Mouse (Mus musculus): ENCODE results near the gene Cd109.

The Cd109 gene

DNA sequence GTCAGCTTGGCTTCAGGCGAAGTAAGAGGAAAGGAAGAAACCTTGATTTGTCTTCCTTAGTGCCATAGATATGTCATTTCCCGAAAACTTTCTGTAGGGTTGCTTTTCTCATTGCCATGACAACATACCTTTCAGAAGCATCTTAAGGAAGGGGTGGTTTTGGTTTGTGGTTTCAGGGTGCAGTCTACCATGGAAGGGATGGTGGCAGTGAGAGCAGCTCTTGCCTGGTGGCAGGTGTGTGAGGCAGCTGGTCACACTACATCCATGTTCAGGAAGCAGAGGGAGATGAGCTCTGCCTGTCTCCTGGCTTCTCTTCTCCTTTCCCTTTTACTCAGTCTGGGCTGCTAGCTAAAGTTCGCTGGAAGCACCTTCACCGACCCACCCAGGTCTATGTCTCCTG lies 26.0 kb downstream of the Cd109 start:
- DNase-seq (ENCODE audit: low read depth, low spot score), result no peak

DNA sequence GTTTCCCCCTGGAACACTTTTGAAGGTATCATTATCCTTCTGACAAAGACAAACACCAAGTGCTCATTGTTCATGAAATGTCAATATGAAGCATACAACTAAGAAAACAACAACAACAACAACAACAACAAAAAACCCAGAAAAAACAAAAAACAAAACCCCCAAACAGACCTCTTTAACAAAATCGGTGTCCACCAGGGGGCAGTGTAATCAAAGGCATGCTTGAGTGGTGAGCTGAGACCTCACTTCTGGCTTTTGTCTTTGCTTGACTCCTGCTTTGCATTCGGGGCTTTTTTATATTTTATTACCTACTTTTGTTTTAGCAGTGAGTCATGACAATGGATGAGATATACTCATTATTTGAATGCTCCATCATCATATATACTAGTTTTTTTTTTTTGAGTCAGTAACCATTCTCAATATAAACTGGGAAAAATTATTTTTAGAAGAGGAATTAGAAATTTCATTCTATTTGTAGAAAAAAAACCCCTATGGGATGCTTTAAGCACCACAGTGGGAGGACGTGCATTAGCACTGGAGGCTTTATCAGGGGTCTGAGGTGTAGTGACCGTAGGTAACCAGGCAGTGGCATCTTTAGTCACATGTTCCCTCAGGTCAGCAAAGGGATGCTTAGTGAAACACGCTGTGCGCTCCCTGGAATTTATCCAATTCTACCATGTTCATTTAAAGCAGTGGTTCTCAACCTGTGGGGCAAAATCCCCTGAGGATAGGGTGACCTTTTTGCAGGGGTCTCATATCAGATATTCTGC lies 30.8 kb downstream of the Cd109 start:
- no peak for DNase-seq (ENCODE audit: low read depth, low spot score)

DNA sequence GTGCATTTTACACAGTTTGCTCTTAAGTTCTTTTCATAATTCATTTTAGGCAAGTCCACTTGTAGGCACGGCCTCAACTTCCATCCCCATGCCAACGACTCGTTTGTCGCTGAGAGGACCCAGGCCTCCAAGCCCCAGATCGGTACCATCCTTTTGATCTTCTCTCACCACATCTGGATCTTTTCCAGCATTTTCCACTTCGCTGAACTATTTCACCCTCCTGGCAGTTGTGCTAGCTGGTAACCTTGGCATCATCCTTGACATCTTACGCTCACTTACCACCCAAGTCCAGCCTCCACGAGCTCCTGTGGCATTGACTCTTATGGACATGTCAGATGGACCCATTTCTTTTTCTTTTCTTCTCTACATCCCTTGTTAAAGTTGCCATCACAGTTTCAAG lies 33.3 kb downstream of the Cd109 start:
- no peak for DNase-seq (ENCODE audit: low read depth, low spot score)

DNA sequence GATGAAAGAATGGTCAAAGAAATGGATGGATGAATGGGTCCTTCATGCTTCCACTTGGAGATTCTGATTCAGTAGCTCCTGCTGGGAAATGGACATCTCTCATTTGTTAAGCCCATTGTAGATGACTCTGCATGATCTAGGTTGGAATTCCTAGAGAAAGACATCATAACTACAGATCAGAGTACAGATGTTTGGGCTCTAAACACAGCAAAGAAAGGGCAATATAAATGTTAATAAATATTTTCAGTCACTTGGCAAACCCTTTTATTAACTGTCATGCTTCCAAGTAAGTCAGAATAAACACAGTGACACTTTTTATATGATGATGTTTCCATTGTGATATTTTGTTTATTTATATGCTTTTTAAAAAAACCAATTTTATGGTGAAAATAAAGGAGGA lies 34.1 kb downstream of the Cd109 start:
- no peak for DNase-seq (ENCODE audit: low read depth, low spot score)

DNA sequence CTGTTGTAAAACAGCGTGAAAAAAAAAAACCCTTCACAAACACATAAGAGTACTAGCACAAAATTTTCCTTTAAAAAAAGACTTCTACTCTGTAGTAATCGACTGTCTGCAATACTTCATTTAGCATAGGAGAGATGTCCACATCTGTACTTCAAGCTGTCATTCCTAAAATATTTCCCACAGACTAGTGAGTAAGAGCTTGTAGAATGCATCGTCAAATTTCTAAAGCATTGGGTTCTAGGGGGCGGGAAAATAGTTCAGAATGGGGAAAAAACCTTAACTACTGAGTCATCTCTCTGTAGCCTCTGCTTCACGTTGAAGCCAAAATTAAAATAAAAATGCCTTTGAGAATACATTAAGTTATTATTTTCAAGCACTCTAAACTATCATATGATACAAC lies 42.2 kb downstream of the Cd109 start:
- no peak for DNase-seq (ENCODE audit: low read depth, low spot score)

DNA sequence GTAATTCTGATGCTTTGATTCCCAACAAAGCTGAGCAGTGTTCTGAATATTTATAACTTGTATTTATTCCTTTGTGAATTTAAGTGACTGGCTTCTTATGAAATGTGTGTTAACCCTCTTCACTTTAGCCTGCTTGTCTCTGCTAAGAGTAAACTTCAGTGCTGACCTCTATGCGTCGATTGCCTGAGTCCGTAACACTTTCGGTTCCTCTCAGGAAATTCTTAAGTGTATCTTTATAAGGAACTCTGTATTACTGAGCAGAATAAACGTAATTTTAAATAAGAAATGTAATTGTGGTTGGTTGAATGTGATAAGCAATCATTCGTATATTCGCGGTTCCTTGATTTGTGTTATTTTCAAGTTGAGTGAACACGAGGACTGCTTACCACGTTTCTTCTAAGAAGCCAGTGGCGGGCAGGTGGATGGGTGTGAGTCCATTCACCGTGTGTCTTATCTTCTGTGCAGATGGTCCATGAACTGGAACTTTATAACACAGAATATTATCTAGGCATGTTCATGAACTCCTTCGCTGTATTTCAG lies 56.2 kb downstream of the Cd109 start:
- no peak for DNase-seq (ENCODE audit: low read depth, low spot score)

DNA sequence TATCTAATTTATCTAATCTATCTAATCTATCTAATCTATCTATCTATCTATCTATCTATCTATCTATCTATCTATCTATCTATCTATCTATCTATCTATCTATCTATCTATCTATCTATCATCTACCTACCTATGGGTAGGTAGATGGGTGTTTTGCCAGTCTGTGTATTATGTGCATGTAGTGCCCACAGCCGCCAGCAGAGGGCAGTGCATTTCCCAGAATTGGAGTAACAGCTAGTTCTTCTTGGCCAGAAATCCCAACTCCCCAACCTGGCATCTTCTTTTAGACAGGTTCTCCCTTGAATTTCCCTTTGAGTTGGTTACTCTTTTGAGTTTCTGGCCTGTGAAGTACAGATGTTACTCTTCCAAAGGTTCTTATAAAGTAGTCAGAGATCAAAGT lies 85.3 kb downstream of the Cd109 start:
- DNase-seq (ENCODE audit: low read depth, low spot score), result peak; percentile 29

DNA sequence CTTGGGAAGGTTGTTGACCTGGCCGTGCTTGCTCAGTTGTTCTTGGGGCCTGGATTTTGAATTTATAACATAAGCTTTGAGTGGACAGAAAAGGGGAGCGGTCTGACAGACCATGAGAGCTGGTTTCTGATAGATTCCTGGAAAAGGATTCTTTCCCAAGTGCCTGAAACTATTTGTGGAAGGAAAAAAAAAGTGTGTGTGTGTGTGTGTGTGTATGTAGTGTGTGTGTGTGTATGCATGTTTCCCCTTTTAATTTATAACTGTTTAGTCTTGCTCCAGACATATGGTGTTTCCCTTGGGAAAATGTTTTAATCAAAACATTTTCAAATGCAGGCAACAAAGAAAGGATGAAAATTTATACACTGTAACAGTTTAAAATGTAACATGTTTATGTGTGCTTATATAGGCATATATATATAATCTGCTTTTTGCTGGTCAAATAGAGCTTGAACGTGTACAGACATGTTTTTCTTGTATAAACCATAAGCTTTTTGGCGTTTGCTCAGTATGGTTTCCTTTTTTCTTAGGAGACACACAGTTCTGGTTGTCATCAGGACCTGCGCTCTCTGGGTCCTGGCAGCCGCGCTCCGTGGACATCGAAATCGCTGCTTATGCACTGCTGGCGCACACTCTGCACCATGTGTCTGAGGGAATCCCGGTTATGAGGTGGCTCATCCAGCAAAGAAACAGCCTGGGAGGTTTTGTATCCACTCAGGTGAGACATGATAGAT lies 87.3 kb downstream of the Cd109 start:
- DNase-seq (ENCODE audit: low read depth, low spot score), result no peak

DNA sequence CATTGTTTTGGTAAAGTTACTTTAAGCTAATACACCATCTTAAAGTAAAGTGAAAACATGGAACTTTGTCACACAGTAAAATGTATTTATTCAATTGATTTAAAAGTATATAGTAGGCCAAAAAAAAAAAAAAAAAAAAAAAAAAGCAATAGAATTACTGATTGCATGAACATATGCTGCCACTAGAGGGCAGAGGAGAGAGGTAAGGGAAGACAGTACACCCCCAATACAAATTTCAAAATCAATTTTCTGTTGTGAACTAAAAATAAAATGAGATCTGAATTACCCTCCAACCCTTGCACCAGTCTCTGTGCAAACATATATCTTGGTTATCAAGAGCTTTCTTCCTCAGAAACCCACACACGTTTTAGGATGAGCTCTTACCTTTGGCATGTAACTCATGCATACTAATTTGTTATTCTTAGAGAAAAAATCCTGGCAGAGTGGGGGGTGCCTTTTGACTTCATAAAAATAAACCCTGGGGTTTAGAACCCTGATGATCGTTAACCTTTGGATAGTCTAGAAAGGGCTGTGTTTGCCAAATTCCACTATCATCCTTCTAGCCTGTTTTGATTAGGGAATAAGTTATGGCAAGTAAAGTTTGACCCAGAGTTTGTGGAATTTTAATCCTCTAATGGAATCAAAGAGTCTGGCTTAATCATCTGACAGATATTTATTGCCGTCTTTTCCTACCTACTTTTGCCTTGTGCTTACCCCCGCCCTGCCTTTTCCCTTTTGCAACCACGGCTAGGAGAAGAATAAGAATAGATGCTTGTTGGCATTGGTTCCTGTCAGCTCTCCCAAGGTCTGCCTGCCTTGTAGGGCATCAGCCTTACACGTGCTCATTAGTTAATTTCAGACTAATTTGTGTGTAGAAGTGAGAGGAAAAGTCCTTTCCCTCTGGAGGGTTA lies 105.8 kb downstream of the Cd109 start:
- no peak for DNase-seq (ENCODE audit: low read depth, low spot score)

DNA sequence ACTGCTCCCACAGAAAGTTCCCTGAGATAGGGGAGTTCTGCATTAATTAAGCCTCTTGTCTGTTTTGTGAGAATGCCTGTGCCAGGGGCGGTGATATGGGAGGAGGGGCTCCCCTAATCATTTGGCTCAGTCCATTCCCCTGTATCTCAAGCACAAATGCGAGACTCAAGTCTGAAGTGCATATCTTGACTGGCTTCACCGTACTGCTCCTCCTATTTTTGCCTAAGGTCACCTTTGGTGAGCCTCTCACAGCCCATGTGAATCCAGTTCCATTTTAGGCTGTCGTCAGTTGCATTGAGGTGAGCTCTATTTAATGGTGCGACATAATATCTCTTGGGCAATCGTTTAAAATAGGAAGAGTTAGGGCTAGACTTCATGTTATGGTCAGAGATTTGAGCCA lies 116.6 kb downstream of the Cd109 start:
- DNase-seq (ENCODE audit: low read depth, low spot score), result no peak

DNA sequence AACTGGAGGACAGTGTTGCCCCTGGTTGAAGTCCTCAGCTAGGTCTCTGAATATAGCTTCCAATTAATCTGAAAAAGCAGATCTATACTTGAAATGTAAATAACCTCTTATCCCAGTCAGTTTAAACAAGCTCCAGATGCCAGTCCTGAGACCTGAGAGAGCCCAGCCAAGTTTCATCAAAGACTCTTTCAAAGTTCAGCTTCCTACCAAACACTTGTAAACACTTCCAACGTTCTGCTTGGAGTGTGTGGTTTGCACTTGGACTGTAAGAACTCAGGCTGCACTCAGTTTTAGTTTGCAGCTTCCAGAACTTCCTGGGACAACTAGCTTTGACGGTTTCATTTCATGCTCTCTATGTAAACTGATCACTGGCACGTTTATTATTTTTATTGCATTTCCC lies 120.2 kb downstream of the Cd109 start:
- DNase-seq (ENCODE audit: low read depth, low spot score), result no peak

DNA sequence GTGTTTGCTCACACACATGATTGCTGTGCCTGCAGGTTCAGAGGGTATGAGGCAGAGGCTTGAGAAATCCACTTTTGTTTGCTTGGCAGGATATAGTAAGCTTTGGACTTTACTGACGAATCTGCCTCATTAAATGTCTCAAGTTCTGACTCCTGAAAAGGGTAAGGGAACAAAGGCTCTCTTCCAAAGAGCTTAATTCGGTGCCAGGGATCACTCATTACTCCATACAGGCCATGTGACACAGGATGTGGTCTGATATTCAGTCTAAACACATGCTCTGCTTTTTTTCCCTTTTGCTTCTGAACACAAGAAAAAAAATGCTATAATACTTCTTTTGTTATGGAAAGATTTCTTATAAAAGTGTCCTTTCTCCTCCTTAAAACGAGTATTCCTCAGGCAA lies 126.7 kb downstream of the Cd109 start:
- DNase-seq (ENCODE audit: low read depth, low spot score), result no peak

DNA sequence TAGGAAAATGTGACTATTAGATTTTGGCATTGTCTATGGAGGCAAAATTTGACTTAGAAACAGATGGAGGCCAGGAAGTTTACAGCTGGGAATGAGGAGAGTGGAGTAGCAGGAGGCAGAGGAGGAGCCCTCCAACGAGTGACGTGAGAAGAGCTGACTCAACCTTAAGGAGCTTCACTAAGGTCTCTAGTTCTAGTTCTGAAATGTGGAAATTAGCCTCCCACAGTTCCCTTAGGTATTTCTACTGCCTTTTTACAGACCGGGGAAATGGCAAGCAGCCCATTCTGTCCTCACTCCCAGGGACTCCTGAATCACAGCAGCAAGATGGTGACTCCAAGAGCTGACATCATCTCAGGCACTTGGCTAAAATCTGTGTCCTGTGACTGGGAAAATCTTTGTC lies 134.9 kb downstream of the Cd109 start:
- no peak for DNase-seq (ENCODE audit: low read depth, low spot score)
